Mouse (Mus musculus): Measurements from ENCODE around the gene Ccdc124. TPM values are rescaled to one million over a fixed set of nuclear protein-coding genes. Genes with fewer than 3 reads are reported as not detected.

Gene Ccdc124
- polyA plus RNA-seq, 1 experiment from 2014 or later: 155 TPM

GRCm38 (mm10) chr8:70849333-70849990 lies 24.3 kb downstream of the Ccdc124 start:
- H3K4me2 ChIP-seq (ENCODE audit: low read depth): no peak overlapping the region
- H3K9me3 ChIP-seq (ENCODE audit: control insufficient read depth, low read length): no peaks in the 10 kb centered on the region
- ATAC-seq (ENCODE audit: insufficient read depth, low FRiP score, low TSS enrichment): no peak
- no peaks in the 10 kb centered on the region for H3K27me3 ChIP-seq (ENCODE audit: control insufficient read depth, insufficient read depth, low read length)
- no peak overlapping the region for H3K4me3 ChIP-seq (ENCODE audit: low read depth, low read length)
- H3K4me1 ChIP-seq (ENCODE audit: control insufficient read depth, insufficient read depth, low read length): no peaks in the 10 kb centered on the region
- DNase-seq (ENCODE audit: low spot score): no peak
- no peaks in the 10 kb centered on the region for H3K36me3 ChIP-seq (ENCODE audit: control insufficient read depth, insufficient read depth, low read length)
- WGBS: 78% methylated on average over 3 of the region's 3 CpGs
- H3K27ac ChIP-seq (ENCODE audit: low read depth, low read length): no peak overlapping the region
- no peak overlapping the region for H3K9ac ChIP-seq (ENCODE audit: low read length)

- Histone ChIP-seq H3K27me3 (ENCODE audit: control insufficient read depth, insufficient read depth, low read length) (no peaks in the 10 kb centered on the region), H3K27ac (ENCODE audit: low read depth, low read length) (no peak overlapping the region)
Observed at GRCm38 (mm10) chr8:70846371-70847154, 27.2 kb downstream of the Ccdc124 start.

GRCm38 (mm10) chr8:70845108-70845507 lies 28.6 kb downstream of the Ccdc124 start:
- H3K27ac ChIP-seq (ENCODE audit: low read depth, low read length): no peak overlapping the region

More at GRCm38 (mm10) chr8:70846371-70847154, 27.2 kb downstream of the Ccdc124 start:
- Histone ChIP-seq H3K36me3 (ENCODE audit: control insufficient read depth, insufficient read depth, low read length) (no peaks in the 10 kb centered on the region), H3K4me2 (ENCODE audit: low read depth) (no peak overlapping the region), H3K4me1 (ENCODE audit: control insufficient read depth, insufficient read depth, low read length) (no peaks in the 10 kb centered on the region), H3K4me3 (ENCODE audit: low read depth, low read length) (no peak overlapping the region), H3K9me3 (ENCODE audit: control insufficient read depth, low read length) (no peaks in the 10 kb centered on the region), H3K9ac (ENCODE audit: low read length) (no peak overlapping the region)
- DNase-seq (ENCODE audit: low spot score) (no peak), ATAC-seq (ENCODE audit: insufficient read depth, low FRiP score, low TSS enrichment) (no peak)
- WGBS: 59% methylated on average over 15 of the region's 15 CpGs

GRCm38 (mm10) chr8:70844523-70844922 lies 29.2 kb downstream of the Ccdc124 start:
- Histone ChIP-seq H3K9me3 (ENCODE audit: control insufficient read depth, low read length) (no peaks in the 10 kb centered on the region), H3K36me3 (ENCODE audit: control insufficient read depth, insufficient read depth, low read length) (no peaks in the 10 kb centered on the region), H3K4me3 (ENCODE audit: low read depth, low read length) (no peak overlapping the region), H3K4me2 (ENCODE audit: low read depth) (no peak overlapping the region), H3K9ac (ENCODE audit: low read length) (no peak overlapping the region), H3K27me3 (ENCODE audit: control insufficient read depth, insufficient read depth, low read length) (no peaks in the 10 kb centered on the region), H3K4me1 (ENCODE audit: control insufficient read depth, insufficient read depth, low read length) (no peaks in the 10 kb centered on the region), H3K27ac (ENCODE audit: low read depth, low read length) (no peak overlapping the region)
- under 1% methylated on average over 6 of the region's 6 CpGs for WGBS
- ATAC-seq (ENCODE audit: insufficient read depth, low FRiP score, low TSS enrichment): no peak
- peak; percentile 90 for DNase-seq (ENCODE audit: low spot score)

More at GRCm38 (mm10) chr8:70845108-70845507, 28.6 kb downstream of the Ccdc124 start:
- H3K27me3 ChIP-seq (ENCODE audit: control insufficient read depth, insufficient read depth, low read length): no peaks in the 10 kb centered on the region
- H3K4me1 ChIP-seq (ENCODE audit: control insufficient read depth, insufficient read depth, low read length): no peaks in the 10 kb centered on the region
- H3K9me3 ChIP-seq (ENCODE audit: control insufficient read depth, low read length): no peaks in the 10 kb centered on the region
- 39% methylated on average over 5 of the region's 5 CpGs for WGBS
- H3K9ac ChIP-seq (ENCODE audit: low read length): no peak overlapping the region; the same call in 1 of the 2 replicates
- ATAC-seq (ENCODE audit: insufficient read depth, low FRiP score, low TSS enrichment) (no peak), DNase-seq (ENCODE audit: low spot score) (no peak)
- H3K4me3 ChIP-seq (ENCODE audit: low read depth, low read length): no peak overlapping the region
- H3K36me3 ChIP-seq (ENCODE audit: control insufficient read depth, insufficient read depth, low read length): no peaks in the 10 kb centered on the region
- H3K4me2 ChIP-seq (ENCODE audit: low read depth): no peak overlapping the region

- Histone ChIP-seq H3K4me2 (ENCODE audit: low read depth) (no peak overlapping the region), H3K27ac (ENCODE audit: low read depth, low read length) (0 out of 2 replicates have a peak overlapping the region, but pooled peaks have one; percentile 39), H3K4me3 (ENCODE audit: low read depth, low read length) (no peak overlapping the region), H3K27me3 (ENCODE audit: control insufficient read depth, insufficient read depth, low read length) (no peaks in the 10 kb centered on the region), H3K9me3 (ENCODE audit: control insufficient read depth, low read length) (no peaks in the 10 kb centered on the region), H3K9ac (ENCODE audit: low read length) (no peak overlapping the region), H3K36me3 (ENCODE audit: control insufficient read depth, insufficient read depth, low read length) (no peaks in the 10 kb centered on the region), H3K4me1 (ENCODE audit: control insufficient read depth, insufficient read depth, low read length) (no peaks in the 10 kb centered on the region)
- DNase-seq (ENCODE audit: low spot score) (no peak), ATAC-seq (ENCODE audit: insufficient read depth, low FRiP score, low TSS enrichment) (no peak)
- 88% methylated on average over 8 of the region's 8 CpGs for WGBS
Observed at GRCm38 (mm10) chr8:70843941-70844340, 29.8 kb downstream of the Ccdc124 start.

GRCm38 (mm10) chr8:70843214-70843773 lies 30.4 kb downstream of the Ccdc124 start:
- H3K9ac ChIP-seq (ENCODE audit: low read length): no peak overlapping the region
- H3K9me3 ChIP-seq (ENCODE audit: control insufficient read depth, low read length): no peaks in the 10 kb centered on the region
- no peak overlapping the region for H3K27ac ChIP-seq (ENCODE audit: low read depth, low read length)
- no peaks in the 10 kb centered on the region for H3K27me3 ChIP-seq (ENCODE audit: control insufficient read depth, insufficient read depth, low read length)
- DNase-seq (ENCODE audit: low spot score): no peak
- 76% methylated on average over 5 of the region's 5 CpGs for WGBS
- 0 out of 2 replicates have a peak, but pooled peaks cover 4% of the 10 kb centered on the region for H3K4me1 ChIP-seq (ENCODE audit: control insufficient read depth, insufficient read depth, low read length)
- H3K4me3 ChIP-seq (ENCODE audit: low read depth, low read length): no peak overlapping the region
- H3K4me2 ChIP-seq (ENCODE audit: low read depth): no peak overlapping the region
- no peaks in the 10 kb centered on the region for H3K36me3 ChIP-seq (ENCODE audit: control insufficient read depth, insufficient read depth, low read length)
- ATAC-seq (ENCODE audit: insufficient read depth, low FRiP score, low TSS enrichment): no peak

GRCm38 (mm10) chr8:70842484-70842883 lies 31.3 kb downstream of the Ccdc124 start:
- no peak for DNase-seq (ENCODE audit: low spot score)
- no peaks in the 10 kb centered on the region for H3K27me3 ChIP-seq (ENCODE audit: control insufficient read depth, insufficient read depth, low read length)
- no peak overlapping the region for H3K4me3 ChIP-seq (ENCODE audit: low read depth, low read length)
- no peak overlapping the region for H3K9ac ChIP-seq (ENCODE audit: low read length)
- 61% methylated on average over 25 of the region's 25 CpGs for WGBS
- no peak for ATAC-seq (ENCODE audit: insufficient read depth, low FRiP score, low TSS enrichment)
- no peak overlapping the region for H3K27ac ChIP-seq (ENCODE audit: low read depth, low read length)
- 0 out of 2 replicates have a peak, but pooled peaks cover 4% of the 10 kb centered on the region for H3K4me1 ChIP-seq (ENCODE audit: control insufficient read depth, insufficient read depth, low read length)
- H3K4me2 ChIP-seq (ENCODE audit: low read depth): no peak overlapping the region
- no peaks in the 10 kb centered on the region for H3K9me3 ChIP-seq (ENCODE audit: control insufficient read depth, low read length)
- no peaks in the 10 kb centered on the region for H3K36me3 ChIP-seq (ENCODE audit: control insufficient read depth, insufficient read depth, low read length)

- no peak overlapping the region for H3K27ac ChIP-seq (ENCODE audit: low read depth, low read length)
- no peak overlapping the region; the same call in 1 of the 2 replicates for H3K4me3 ChIP-seq (ENCODE audit: low read depth, low read length)
- H3K4me2 ChIP-seq (ENCODE audit: low read depth): no peak overlapping the region
- no peaks in the 10 kb centered on the region for H3K9me3 ChIP-seq (ENCODE audit: control insufficient read depth, low read length)
- 39% methylated on average over 22 of the region's 22 CpGs for WGBS
- no peaks in the 10 kb centered on the region for H3K27me3 ChIP-seq (ENCODE audit: control insufficient read depth, insufficient read depth, low read length)
- no peak for ATAC-seq (ENCODE audit: insufficient read depth, low FRiP score, low TSS enrichment)
- no peaks in the 10 kb centered on the region for H3K36me3 ChIP-seq (ENCODE audit: control insufficient read depth, insufficient read depth, low read length)
- H3K9ac ChIP-seq (ENCODE audit: low read length): no peak overlapping the region
- peak; percentile 88 for DNase-seq (ENCODE audit: low spot score)
- H3K4me1 ChIP-seq (ENCODE audit: control insufficient read depth, insufficient read depth, low read length): 0 out of 2 replicates have a peak, but pooled peaks cover 4% of the 10 kb centered on the region
Observed at GRCm38 (mm10) chr8:70841147-70842072, 32.3 kb downstream of the Ccdc124 start.
